Mouse (Mus musculus) CH12.LX (cell line): ENCODE measurements at regions not wholly inside any gene's neighbourhood (a gene's known extent, or its start where the extent isn't known, plus 50 kb on each side); places are given as distances from the start of the nearest gene placed in this dataset.

Experiments
- DNase-seq: peaks from one replicate; pipeline ENCODE4 v3.0.0-alpha.2; 2013; ENCODE audit errors: extremely low read depth
- H3K27ac ChIP-seq: 2 replicates; pipeline ENCODE4 v1.5.1; 2012; ENCODE audit warnings: low read depth, mild to moderate bottlenecking, control low read depth, moderate library complexity; ENCODE audit not compliant: insufficient read depth
- H3K27me3 ChIP-seq: replicated peaks from 2 replicates; pipeline ENCODE3; 2012; ENCODE audit warnings: inconsistent platforms
- H3K36me3 ChIP-seq, 2 experiments: replicated peaks in 1 of 2; 2 replicates each; pipeline versions ENCODE3 to v1.6.1; 2012; ENCODE audit warnings: inconsistent platforms in 1 of 2, low read length in 1 of 2, mild to moderate bottlenecking in 1 of 2, mixed read lengths in 1 of 2, moderate library complexity in 1 of 2; ENCODE audit not compliant: control insufficient read depth in 1 of 2, insufficient read depth in 1 of 2
- H3K4me1 ChIP-seq, 2 experiments: 2 replicates each; pipeline ENCODE4 v1.6.1; 2012; ENCODE audit warnings: inconsistent platforms in 1 of 2, moderate library complexity in 1 of 2; ENCODE audit not compliant: insufficient read depth in 2 of 2, control insufficient read depth in 1 of 2
- H3K4me2 ChIP-seq: 2 replicates; pipeline ENCODE4 v1.6.1; 2012; ENCODE audit warnings: low read depth, mild to moderate bottlenecking, control low read depth; ENCODE audit not compliant: poor library complexity, insufficient read depth, severe bottlenecking
- H3K4me3 ChIP-seq, 3 experiments: fragments of 150-350 bp in 1 of 3; sonication (generic) in 1 of 3; replicated peaks in 1 of 3; 2 replicates each; pipeline versions ENCODE3 to v1.5.1; 2011 to 2012; ENCODE audit warnings: low read depth in 2 of 3, low read length in 2 of 3, mild to moderate bottlenecking in 2 of 3, moderate library complexity in 2 of 3, control low read depth in 1 of 3, improper control_type of control experiment in 1 of 3, inconsistent platforms in 1 of 3, mixed read lengths in 1 of 3; ENCODE audit not compliant: poor library complexity in 1 of 3
- H3K79me2 ChIP-seq: replicated peaks from 2 replicates; pipeline ENCODE4 v1.6.1; 2012; ENCODE audit warnings: mild to moderate bottlenecking, moderate library complexity; ENCODE audit not compliant: control insufficient read depth, poor library complexity, insufficient read depth, severe bottlenecking; ENCODE audit errors: extremely low read depth
- H3K9ac ChIP-seq: 2 replicates; pipeline ENCODE4 v1.6.1; 2012; ENCODE audit warnings: low read depth, mild to moderate bottlenecking, control low read depth, moderate library complexity; ENCODE audit not compliant: insufficient read depth
- H3K9me3 ChIP-seq: replicated peaks from 2 replicates; pipeline ENCODE3; 2012; ENCODE audit warnings: low read length, inconsistent platforms, mixed read lengths
- CHD1 ChIP-seq: IDR thresholded peaks from 2 replicates; pipeline ENCODE4 v1.6.1; 2012; ENCODE audit warnings: low read depth, low read length, improper control_type of control experiment, inconsistent platforms
- CHD2 ChIP-seq: IDR thresholded peaks from 2 replicates; pipeline ENCODE4 v1.6.1; 2011; ENCODE audit warnings: low read length, improper control_type of control experiment
- E2F4 ChIP-seq: IDR thresholded peaks from 2 replicates; pipeline ENCODE4 v1.6.1; 2011; ENCODE audit warnings: low read depth, low read length, improper control_type of control experiment; ENCODE audit not compliant: insufficient replicate concordance
- ELF1 ChIP-seq: IDR thresholded peaks from 2 replicates; pipeline ENCODE4 v1.6.1; 2014; ENCODE audit warnings: low read depth, mild to moderate bottlenecking, inconsistent platforms, low read length, improper control_type of control experiment
- ETS1 ChIP-seq: conservative IDR thresholded peaks from 2 replicates; pipeline ENCODE4 v1.6.1; 2012; ENCODE audit warnings: low read depth, mild to moderate bottlenecking, inconsistent platforms, low read length, improper control_type of control experiment, moderate library complexity
- GABPA ChIP-seq: IDR thresholded peaks from 2 replicates; pipeline ENCODE4 v1.6.1; 2012; ENCODE audit warnings: low read depth, low read length, improper control_type of control experiment, inconsistent platforms; ENCODE audit not compliant: insufficient replicate concordance
- HCFC1 ChIP-seq: IDR thresholded peaks from 2 replicates; pipeline ENCODE4 v1.6.1; 2012; ENCODE audit warnings: low read depth, mild to moderate bottlenecking, inconsistent platforms, low read length, improper control_type of control experiment
- IRF4 ChIP-seq: IDR thresholded peaks from 2 replicates; pipeline ENCODE4 v1.6.1; 2014; ENCODE audit warnings: low read depth, mild to moderate bottlenecking, inconsistent platforms, low read length, improper control_type of control experiment
- MAFK ChIP-seq: IDR thresholded peaks from 2 replicates; pipeline ENCODE4 v1.6.1; 2011; ENCODE audit warnings: low read length, improper control_type of control experiment; ENCODE audit not compliant: insufficient replicate concordance
- MEF2A ChIP-seq: IDR thresholded peaks from 2 replicates; pipeline ENCODE4 v1.6.1; 2014; ENCODE audit warnings: low read depth, mild to moderate bottlenecking, inconsistent platforms, low read length, improper control_type of control experiment, borderline replicate concordance
- MXI1 ChIP-seq: IDR thresholded peaks from 2 replicates; pipeline ENCODE4 v1.6.1; 2011; ENCODE audit warnings: mild to moderate bottlenecking, low read depth, low read length, improper control_type of control experiment
- NELFE ChIP-seq: IDR thresholded peaks from 2 replicates; pipeline ENCODE4 v1.6.1; 2011; ENCODE audit warnings: low read depth, low read length, improper control_type of control experiment
- PAX5 ChIP-seq: IDR thresholded peaks from 2 replicates; pipeline ENCODE4 v1.6.1; 2012; ENCODE audit warnings: low read length, inconsistent platforms, mixed read lengths
- POLR2A ChIP-seq: IDR thresholded peaks from 2 replicates; pipeline ENCODE4 v1.6.1; 2011; ENCODE audit warnings: low read depth, mild to moderate bottlenecking, improper control_type of control experiment, low read length
- RAD21 ChIP-seq: IDR thresholded peaks from 2 replicates; pipeline ENCODE4 v1.6.1; 2011; ENCODE audit warnings: low read depth, mild to moderate bottlenecking, low read length, improper control_type of control experiment, moderate library complexity
- RCOR1 ChIP-seq: conservative IDR thresholded peaks from 2 replicates; pipeline ENCODE4 v1.6.1; 2012; ENCODE audit warnings: low read depth, mild to moderate bottlenecking, inconsistent platforms, low read length, improper control_type of control experiment
- TBP ChIP-seq: conservative IDR thresholded peaks from 2 replicates; pipeline ENCODE4 v1.6.1; 2011; ENCODE audit warnings: low read depth, low read length, improper control_type of control experiment
- USF1 ChIP-seq: IDR thresholded peaks from 2 replicates; pipeline ENCODE4 v1.6.1; 2014; ENCODE audit warnings: low read depth, mild to moderate bottlenecking, inconsistent platforms, low read length, improper control_type of control experiment
- ZC3H11A ChIP-seq: IDR thresholded peaks from 2 replicates; pipeline ENCODE4 v1.6.1; 2012; ENCODE audit warnings: low read depth, mild to moderate bottlenecking, inconsistent platforms, low read length, improper control_type of control experiment
- ZKSCAN1 ChIP-seq: IDR thresholded peaks from 2 replicates; pipeline ENCODE4 v1.6.1; 2012; ENCODE audit warnings: low read depth, inconsistent platforms, low read length, improper control_type of control experiment, borderline replicate concordance
- ZMIZ1 ChIP-seq: IDR thresholded peaks from 2 replicates; pipeline ENCODE4 v1.6.1; 2012; ENCODE audit warnings: low read depth, mild to moderate bottlenecking, inconsistent platforms, low read length, improper control_type of control experiment
- ZNF384 ChIP-seq: IDR thresholded peaks from 2 replicates; pipeline ENCODE4 v1.6.1; 2012; ENCODE audit warnings: low read depth, low read length, improper control_type of control experiment, inconsistent platforms
- dilution Hi-C: fragments of 300-500 bp; cut with MboI; formaldehyde crosslinking; loops from 2 replicates; pipeline ENCODE4 v1.14.3; 2020; ENCODE audit warnings: low sequenced_read_pairs; ENCODE audit not compliant: extremely low pct_unique_long_range_greater_than_20kb, extremely low pct_ligation_motif_present
- in situ Hi-C: fragments of 300-500 bp; cut with MboI; formaldehyde crosslinking; loops from 3 replicates; pipeline ENCODE4 v1.14.3; 2019; ENCODE audit warnings: low sequenced_read_pairs, low pct_ligation_motif_present, low pct_unique_long_range_greater_than_20kb, mixed read lengths

- Histone ChIP-seq H3K4me3 (no peak overlapping the region), H3K36me3 (no peaks in the 10 kb centered on the region), H3K4me2 (no peak overlapping the region), H3K9me3 (no peaks in the 10 kb centered on the region), H3K9ac (no peak overlapping the region), H3K79me2 (no peaks in the 10 kb centered on the region), H3K27me3 (no peaks in the 10 kb centered on the region), H3K4me1 (no peaks in the 10 kb centered on the region), H3K27ac (no peak overlapping the region)
- no peak for DNase-seq
- in situ Hi-C loops = no loop called here
- dilution Hi-C loops = no loop called here
- TF ChIP-seq MEF2A (no peak), CHD1 (no peak), ZMIZ1 (no peak), MAFK (no peak), ETS1 (no peak), IRF4 (no peak), RAD21 (no peak), ELF1 (no peak), ZC3H11A (no peak), PAX5 (no peak), E2F4 (no peak), USF1 (no peak), GABPA (no peak), MXI1 (no peak), HCFC1 (no peak)
These were observed 224.3 kb upstream of the Nrsn1 start for GRCm38 (mm10) chr13:25494492-25495034.

- H3K36me3 ChIP-seq = no peaks in the 10 kb centered on the region
- in situ Hi-C loops (no loop called here), dilution Hi-C loops (no loop called here)
- no peak overlapping the region for H3K4me3 ChIP-seq
- H3K27ac ChIP-seq = no peak overlapping the region
- H3K4me2 ChIP-seq = no peak overlapping the region
- TF ChIP-seq RCOR1 (no peak), CHD1 (no peak), TBP (no peak), CHD2 (no peak), MXI1 (no peak), ZKSCAN1 (no peak), ZNF384 (no peak), USF1 (no peak), POLR2A (no peak), NELFE (no peak)
- H3K4me1 ChIP-seq = no peaks in the 10 kb centered on the region; a peak in 1 of 4 replicates
- H3K9ac ChIP-seq = no peak overlapping the region
- no peak for DNase-seq
- H3K27me3 ChIP-seq = no peaks in the 10 kb centered on the region
- no peaks in the 10 kb centered on the region for H3K9me3 ChIP-seq
- H3K79me2 ChIP-seq = no peaks in the 10 kb centered on the region
These were observed 219.7 kb upstream of the Nrsn1 start for GRCm38 (mm10) chr13:25490036-25490435.
